Mouse (Mus musculus) kidney, embryonic 15.5 days (tissue): ENCODE results near the gene Atp6v1g3. TPM values are rescaled to one million over a fixed set of nuclear protein-coding genes. Genes with fewer than 3 reads are reported as not detected.

Experiments used
- ATAC-seq: fragments of 200-750 bp; cut with Nextera tagmentation; replicated peaks from 2 replicates; pipeline ENCODE4 v1.8.0; 2017; ENCODE audit warnings: moderate TSS enrichment; ENCODE audit not compliant: low FRiP score
- H3K27ac ChIP-seq: fragments of 300-500 bp; sonication (generic); 2 replicates; pipeline ENCODE4 v1.5.1; 2015; ENCODE audit warnings: mild to moderate bottlenecking, inconsistent platforms
- H3K27me3 ChIP-seq: fragments of 300-500 bp; sonication (generic); 2 replicates; pipeline ENCODE4 v1.6.1; 2015; ENCODE audit warnings: inconsistent platforms
- H3K36me3 ChIP-seq: fragments of 300-500 bp; sonication (generic); 2 replicates; pipeline ENCODE4 v1.6.1; 2015; ENCODE audit warnings: inconsistent platforms
- H3K4me1 ChIP-seq: fragments of 300-500 bp; sonication (generic); 2 replicates; pipeline ENCODE4 v1.6.1; 2015; ENCODE audit warnings: inconsistent platforms
- H3K4me2 ChIP-seq: fragments of 300-500 bp; sonication (generic); 2 replicates; pipeline ENCODE4 v1.6.1; 2015; ENCODE audit warnings: moderate library complexity, mild to moderate bottlenecking, inconsistent platforms
- H3K4me3 ChIP-seq: fragments of 300-500 bp; sonication (generic); replicated peaks from 2 replicates; pipeline ENCODE4 v1.5.1; 2015; ENCODE audit warnings: mild to moderate bottlenecking, inconsistent platforms
- H3K9ac ChIP-seq: fragments of 300-500 bp; sonication (generic); 2 replicates; pipeline ENCODE4 v1.6.1; 2015; ENCODE audit warnings: mild to moderate bottlenecking, inconsistent platforms
- H3K9me3 ChIP-seq: fragments of 300-500 bp; sonication (generic); replicated peaks from 2 replicates; pipeline ENCODE4 v1.6.1; 2016; ENCODE audit warnings: inconsistent platforms
- WGBS: fragments of 180-500 bp; shearing (Covaris S2); methylation state at CpG from one replicate; pipeline ENCODE4 v1.1.7; 2015; ENCODE audit warnings: mixed read lengths; 5-methylcytosine and 5-hydroxymethylcytosine counted together
- polyA plus RNA-seq: library from polyadenylated mRNA; unstranded; fragments of >200 nt; fragmentation: Nextera tagmentation; extraction: Ambion mirVana; gene quantifications from 2 replicates; pipeline ENCODE4 v1.2.1, GENCODE M21; 2015

The Atp6v1g3 gene
- polyA plus RNA-seq, 1 experiment from 2014 or later: 3.1 TPM

GRCm38 (mm10) chr1:138328320-138328719 lies 54.8 kb downstream of the Atp6v1g3 start:
- Histone ChIP-seq H3K9ac (no peak overlapping the region), H3K27ac (no peak overlapping the region), H3K4me1 (0 out of 2 replicates have a peak, but pooled peaks cover 3% of the 10 kb centered on the region), H3K36me3 (no peaks in the 10 kb centered on the region), H3K9me3 (no peaks in the 10 kb centered on the region), H3K4me3 (no peak overlapping the region), H3K27me3 (peaks cover 3% of the 10 kb centered on the region; the same call in 1 of the 2 replicates), H3K4me2 (peak overlapping the region; percentile 43; the same call in 1 of the 2 replicates)
- no peak for ATAC-seq
- 17% methylated on average over 12 of the region's 12 CpGs for WGBS

GRCm38 (mm10) chr1:138330556-138330955 lies 57.0 kb downstream of the Atp6v1g3 start:
- H3K27me3 ChIP-seq: peaks cover 3% of the 10 kb centered on the region; the same call in 1 of the 2 replicates
- ATAC-seq: no peak
- 92% methylated on average over 2 of the region's 2 CpGs for WGBS
- H3K9ac ChIP-seq: no peak overlapping the region
- H3K4me3 ChIP-seq: no peak overlapping the region
- 0 out of 2 replicates have a peak, but pooled peaks cover 3% of the 10 kb centered on the region for H3K4me1 ChIP-seq
- no peak overlapping the region for H3K27ac ChIP-seq
- H3K9me3 ChIP-seq: no peaks in the 10 kb centered on the region
- no peaks in the 10 kb centered on the region for H3K36me3 ChIP-seq
- H3K4me2 ChIP-seq: no peak overlapping the region

GRCm38 (mm10) chr1:138331596-138331995 lies 58.1 kb downstream of the Atp6v1g3 start:
- Histone ChIP-seq H3K4me1 (0 out of 2 replicates have a peak, but pooled peaks cover 2% of the 10 kb centered on the region), H3K27me3 (peaks cover 3% of the 10 kb centered on the region; the same call in 1 of the 2 replicates), H3K9me3 (no peaks in the 10 kb centered on the region), H3K4me3 (no peak overlapping the region), H3K36me3 (no peaks in the 10 kb centered on the region), H3K4me2 (no peak overlapping the region), H3K27ac (no peak overlapping the region), H3K9ac (no peak overlapping the region)
- 71% methylated on average over 4 of the region's 4 CpGs for WGBS
- ATAC-seq: no peak

GRCm38 (mm10) chr1:138334701-138335100 lies 61.2 kb downstream of the Atp6v1g3 start:
- no peaks in the 10 kb centered on the region for H3K4me1 ChIP-seq
- no peak overlapping the region for H3K9ac ChIP-seq
- no peaks in the 10 kb centered on the region for H3K36me3 ChIP-seq
- H3K27me3 ChIP-seq: no peaks in the 10 kb centered on the region
- H3K4me3 ChIP-seq: no peak overlapping the region
- ATAC-seq: no peak
- 43% methylated on average over 2 of the region's 2 CpGs for WGBS
- H3K4me2 ChIP-seq: no peak overlapping the region
- H3K9me3 ChIP-seq: no peaks in the 10 kb centered on the region
- H3K27ac ChIP-seq: no peak overlapping the region

- WGBS: 87% methylated on average over 2 of the region's 2 CpGs
- no peaks in the 10 kb centered on the region for H3K36me3 ChIP-seq
- no peaks in the 10 kb centered on the region for H3K9me3 ChIP-seq
Observed at GRCm38 (mm10) chr1:138337417-138337816, 63.9 kb downstream of the Atp6v1g3 start.

More at GRCm38 (mm10) chr1:138337417-138337816, 63.9 kb downstream of the Atp6v1g3 start:
- Histone ChIP-seq H3K4me3 (no peak overlapping the region), H3K4me1 (no peaks in the 10 kb centered on the region), H3K4me2 (no peak overlapping the region), H3K27ac (no peak overlapping the region), H3K27me3 (no peaks in the 10 kb centered on the region), H3K9ac (no peak overlapping the region)
- ATAC-seq: no peak

Other genes with a start within 250 kb of the Atp6v1g3 start
- 4.0 and 4.8 TPM in 2 replicates for gene Ptprc, start 98.0 kb upstream of the Atp6v1g3 start, polyA plus RNA-seq